Mouse (Mus musculus): ENCODE results near the gene Ptov1.

- TF ChIP-seq CTCF (IDR thresholded peaks at IDR 0.05; ENCODE audit: extremely low read depth, insufficient read depth, low read length) (no peak), POLR2A (IDR thresholded peaks at IDR 0.05; ENCODE audit: extremely low read depth, insufficient read depth, low read length) (no peak)
Observed at GRCm38 (mm10) chr7:44828706-44829105, 40.9 kb downstream of the Ptov1 start.
